Mouse (Mus musculus): ENCODE data around the gene Aqr. TPM values are rescaled to one million over a fixed set of nuclear protein-coding genes. Genes with fewer than 3 reads are reported as not detected.

Aqr gene
- total RNA-seq, 2 experiments from 2014 or later, result 20.8 to 24.0 TPM

DNA sequence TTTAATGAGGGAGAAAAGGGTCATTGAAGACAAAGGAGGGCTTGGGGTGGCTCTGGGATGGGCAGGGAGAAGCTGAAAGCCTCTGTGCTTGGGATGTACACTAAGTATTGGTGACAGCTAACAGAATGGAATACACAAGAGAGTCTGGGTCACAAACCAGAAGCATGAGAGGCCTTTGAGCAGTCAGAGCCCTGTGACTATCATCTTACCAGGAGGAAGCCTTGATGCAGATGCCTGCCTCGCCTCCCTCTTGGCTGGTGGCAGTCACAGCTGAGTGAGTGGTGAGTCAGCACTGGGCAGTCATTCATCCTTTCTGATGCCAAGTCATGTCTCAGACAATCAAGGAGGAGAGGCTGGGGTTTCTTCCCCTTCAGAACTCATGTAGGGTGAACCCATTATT is 99.6 kb downstream of the Aqr start:
- DNase-seq, result no peak
- intact Hi-C loops (cut with DNase I), result no loop called here

GRCm38 (mm10) chr2:114071876-114072275 is 114.9 kb downstream of the Aqr start:
- intact Hi-C loops (cut with DNase I), result loop anchor here (5.0 kb wide), 1 partner anchor 55 kb away; no protein-coding TSS in a partner anchor
- peak in 1 of 2 experiments; percentile 59 for DNase-seq

DNA sequence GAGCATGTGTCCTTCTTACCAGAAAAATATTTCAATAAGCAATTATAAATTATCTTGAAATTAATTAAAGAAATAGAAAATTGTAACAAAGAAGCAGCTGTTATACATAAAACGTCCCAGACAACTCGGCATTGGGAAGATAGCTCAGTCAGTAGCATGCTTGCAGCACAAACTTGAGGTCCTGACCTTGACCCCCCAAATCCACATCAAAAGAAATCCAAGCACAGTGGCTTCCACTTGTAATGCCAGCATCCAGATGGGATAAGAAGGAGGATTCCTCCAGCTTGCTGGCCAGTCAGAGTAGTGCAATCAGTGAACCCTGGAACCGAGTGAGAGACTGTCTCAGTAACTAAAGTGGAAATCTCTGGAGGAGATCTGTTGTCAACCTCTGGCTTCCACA is 120.6 kb downstream of the Aqr start:
- intact Hi-C loops (cut with DNase I), result no loop called here
- DNase-seq, result no peak

DNA sequence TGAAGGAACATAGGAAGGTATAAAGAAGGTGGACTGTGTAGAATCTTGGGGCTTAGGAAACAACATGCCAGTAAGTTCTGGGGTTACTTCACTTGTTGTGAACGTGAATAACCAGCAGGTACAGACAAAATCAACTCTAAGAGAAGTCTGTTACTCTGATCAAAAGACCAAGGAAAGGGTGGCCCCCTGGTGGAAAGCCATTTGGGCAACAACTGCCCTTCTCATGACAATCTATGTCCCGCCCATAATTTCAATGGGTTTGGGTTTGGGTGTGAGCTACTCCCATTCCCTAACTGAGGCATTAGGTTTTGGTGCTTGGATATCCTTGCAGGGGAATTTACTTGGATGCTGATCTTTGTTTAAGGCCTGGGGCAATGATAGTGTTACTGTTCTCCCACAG is 122.8 kb downstream of the Aqr start:
- intact Hi-C loops (cut with DNase I), result no loop called here
- no peak for DNase-seq

DNA sequence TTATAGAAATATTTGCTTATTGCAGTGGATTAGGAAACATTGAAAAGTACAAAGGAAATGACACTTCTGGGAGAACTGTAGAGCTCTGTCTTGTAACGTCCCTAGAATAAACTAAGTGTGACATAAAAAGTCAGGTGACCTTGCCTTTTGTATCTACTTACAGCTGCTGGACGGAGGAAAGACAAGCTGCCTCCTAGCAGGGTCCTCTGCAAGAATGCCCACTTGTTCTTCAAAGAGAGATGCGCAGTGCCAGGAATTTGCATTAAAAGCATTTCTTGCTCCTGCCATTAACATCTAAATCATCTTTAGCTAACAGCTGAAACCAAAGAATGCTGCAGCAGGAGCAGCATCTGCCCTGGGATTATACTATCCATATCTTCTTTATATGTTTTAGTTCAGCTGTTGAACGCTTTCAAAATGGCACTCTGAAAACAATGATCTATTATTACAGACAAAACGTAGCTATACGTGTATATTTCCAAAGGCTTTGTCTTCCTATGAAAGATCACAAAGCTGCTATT is 126.7 kb downstream of the Aqr start:
- intact Hi-C loops (cut with DNase I), result no loop called here
- DNase-seq, result no peak

DNA sequence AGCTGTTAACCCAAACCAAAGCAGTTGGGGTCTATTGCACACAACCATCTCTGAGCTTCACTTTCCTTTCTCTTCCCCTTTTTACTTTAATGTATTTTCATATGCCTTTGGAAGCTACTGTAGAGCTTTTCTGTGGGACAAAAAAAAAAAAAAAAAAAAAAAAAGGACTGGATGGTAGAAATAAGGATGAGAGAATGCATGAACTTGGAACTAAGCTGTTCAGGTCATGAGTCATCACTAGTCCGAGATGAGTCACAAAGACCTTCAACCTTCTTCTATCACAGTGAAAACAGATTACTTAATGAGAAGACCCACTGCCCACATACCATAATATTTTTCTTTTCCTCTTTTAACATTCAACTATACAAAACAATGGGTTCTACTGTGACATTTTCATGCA is 127.2 kb downstream of the Aqr start:
- intact Hi-C loops (cut with DNase I), result no loop called here
- DNase-seq, result no peak

DNA sequence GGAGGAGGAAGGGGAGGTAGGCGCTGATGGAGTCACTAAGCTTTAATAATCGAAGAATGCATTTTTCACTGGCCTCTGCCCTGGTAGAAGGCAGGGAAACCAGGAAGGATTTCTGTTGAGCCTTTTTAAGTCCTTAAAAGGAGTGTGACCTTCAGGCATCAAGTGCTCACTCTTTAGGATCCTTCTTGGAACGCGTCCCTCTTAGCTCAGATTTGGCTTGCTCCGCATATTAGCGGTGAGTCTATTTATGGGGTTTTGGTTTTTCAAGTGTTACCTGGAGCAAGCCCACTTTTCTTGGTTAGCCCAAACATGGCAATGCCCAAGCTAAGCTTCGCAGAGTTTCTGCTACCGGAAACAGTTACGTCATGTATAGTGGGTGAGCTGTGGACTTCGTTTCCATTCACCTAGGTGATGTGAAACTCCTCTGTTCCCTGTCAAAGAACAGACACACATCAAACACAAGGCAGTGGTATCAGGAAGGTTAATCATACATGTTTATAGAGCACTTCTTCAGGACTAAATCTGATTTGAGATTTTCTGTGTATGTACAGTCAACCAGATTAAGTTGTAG is 128.5 kb downstream of the Aqr start:
- peak; percentile 69 to 78 for DNase-seq
- intact Hi-C loops (cut with DNase I), result no loop called here

- intact Hi-C loops (cut with DNase I), result loop anchor here (1.0 kb wide), 1 partner anchor 73 kb away; no protein-coding TSS in a partner anchor
- peak; percentile 94 to 95 for DNase-seq
These were observed 129.4 kb downstream of the Aqr start for GRCm38 (mm10) chr2:114057303-114057853.

- intact Hi-C loops (cut with DNase I), result no loop called here
- peak; percentile 70 to 83 for DNase-seq
These were observed 132.7 kb downstream of the Aqr start for GRCm38 (mm10) chr2:114054129-114054528.

DNA sequence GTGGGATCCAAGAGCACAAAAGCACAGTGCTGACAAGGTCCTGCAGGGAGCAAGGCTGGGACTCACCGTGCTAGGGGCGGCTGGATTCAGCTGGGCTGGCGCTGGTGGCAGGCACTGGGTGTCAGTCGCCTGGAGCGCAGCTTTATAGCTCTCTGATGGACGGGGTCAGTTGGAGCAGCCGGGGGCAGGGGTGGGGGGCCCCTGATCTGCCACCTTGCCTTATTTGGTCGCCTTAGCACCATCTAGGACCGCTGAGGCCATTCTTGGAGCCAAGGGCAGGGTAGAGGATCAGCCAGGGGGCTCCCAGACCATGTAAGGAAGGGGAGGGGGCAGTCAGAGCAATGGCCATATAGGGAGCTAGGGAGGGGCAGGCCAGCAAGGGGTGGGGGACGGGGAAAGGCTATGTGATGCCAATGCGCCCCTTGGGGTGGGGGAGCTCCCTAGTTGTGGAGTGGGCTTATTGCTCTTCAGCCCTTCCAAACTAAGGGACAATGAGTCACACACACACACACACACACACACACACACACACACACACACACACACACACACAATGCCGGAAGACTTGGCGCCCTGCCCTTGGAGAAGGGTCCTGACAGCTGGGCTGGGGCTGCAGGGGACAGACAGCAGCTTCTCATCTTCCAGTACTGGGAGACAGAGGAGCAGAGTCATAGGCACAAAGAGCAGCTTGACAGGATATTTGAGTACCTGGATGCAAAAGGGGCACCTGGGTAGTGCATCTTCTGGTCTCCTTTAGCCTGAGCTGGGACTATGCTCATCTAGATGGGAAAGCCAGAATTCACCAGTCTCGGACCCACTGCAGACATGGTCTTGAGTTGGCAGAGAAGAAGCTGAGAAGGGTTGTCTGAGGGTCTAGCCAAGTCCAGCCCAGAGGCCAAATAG is 133.9 kb downstream of the Aqr start, which contains the start of gene Actc1:
Actc1 (minus strand) TSS at position 853 of the 903 bp plus-strand sequence.
- DNase-seq, result peak; percentile 87
- intact Hi-C loops (cut with DNase I), result no loop called here

DNA sequence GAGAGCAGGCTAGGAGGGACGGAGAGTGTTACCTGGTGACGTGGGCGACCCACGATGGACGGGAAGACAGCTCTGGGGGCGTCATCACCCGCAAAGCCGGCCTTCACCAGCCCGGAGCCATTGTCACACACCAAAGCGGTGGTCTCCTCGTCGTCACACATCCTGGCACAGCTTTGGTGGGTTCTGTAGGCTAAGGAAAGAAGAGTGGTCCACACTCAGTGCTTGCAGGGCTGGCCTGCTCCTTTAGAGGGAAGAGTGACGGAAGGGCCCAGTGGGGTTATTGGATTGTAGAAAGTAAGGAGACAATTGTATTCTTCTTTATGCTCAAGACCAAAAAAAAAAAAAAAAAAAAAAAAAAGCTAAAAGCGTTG is 135.0 kb downstream of the Aqr start:
- intact Hi-C loops (cut with DNase I), result no loop called here
- DNase-seq, result no peak

Small RNA genes within 50 kb of the gene (microRNA-seq; reads per million reads assigned to microRNA genes)
- 0 to 2.1 reads per million in 2 experiments for gene Mir7002

Other genes with a start within 250 kb of the Aqr start
- not detected for gene Gjd2, start 173.4 kb downstream of the Aqr start, total RNA-seq (2021)
- gene Actc1, start 133.5 kb downstream of the Aqr start, total RNA-seq (2021), result over 10,000 TPM; 16,623 to 16,697 TPM
- gene Zfp770, start 14.4 kb upstream of the Aqr start, total RNA-seq (2021), result 10 to 100 TPM; 15.2 to 15.9 TPM